Mouse (Mus musculus) forebrain, embryonic 15.5 days (tissue): ENCODE data around the gene Raly. TPM values are rescaled to one million over a fixed set of nuclear protein-coding genes. Genes with fewer than 3 reads are reported as not detected.

Experiments used
- ATAC-seq: fragments of 200-750 bp; cut with Nextera tagmentation; replicated peaks from 2 replicates; pipeline ENCODE4 v1.8.0; 2017; ENCODE audit warnings: mild to moderate bottlenecking, moderate TSS enrichment, moderate library complexity
- H3K27ac ChIP-seq: fragments of 300-500 bp; sonication (generic); replicated peaks from 2 replicates; pipeline ENCODE4 v1.5.1; 2015; ENCODE audit warnings: mild to moderate bottlenecking, inconsistent platforms
- H3K27me3 ChIP-seq: fragments of 300-500 bp; sonication (generic); 2 replicates; pipeline ENCODE4 v1.6.1; 2015; ENCODE audit warnings: inconsistent platforms
- H3K36me3 ChIP-seq: fragments of 300-500 bp; sonication (generic); 2 replicates; pipeline ENCODE4 v1.6.1; 2015; ENCODE audit warnings: mild to moderate bottlenecking, inconsistent platforms
- H3K4me1 ChIP-seq: fragments of 300-500 bp; sonication (generic); 2 replicates; pipeline ENCODE4 v1.6.1; 2015; ENCODE audit warnings: inconsistent platforms
- H3K4me2 ChIP-seq: fragments of 300-500 bp; sonication (generic); replicated peaks from 2 replicates; pipeline ENCODE4 v1.6.1; 2015; ENCODE audit warnings: mild to moderate bottlenecking, inconsistent platforms
- H3K4me3 ChIP-seq: fragments of 300-500 bp; sonication (generic); 2 replicates; pipeline ENCODE4 v1.5.1; 2015; ENCODE audit warnings: mild to moderate bottlenecking, inconsistent platforms
- H3K9ac ChIP-seq: fragments of 300-500 bp; sonication (generic); replicated peaks from 2 replicates; pipeline ENCODE4 v1.6.1; 2015; ENCODE audit warnings: mild to moderate bottlenecking, inconsistent platforms
- H3K9me3 ChIP-seq: fragments of 300-500 bp; sonication (generic); 2 replicates; pipeline ENCODE4 v1.6.1; 2016; ENCODE audit warnings: inconsistent platforms
- WGBS: fragments of 180-500 bp; shearing (Covaris S2); methylation state at CpG from one replicate; pipeline ENCODE4 v1.1.7; 2015; ENCODE audit warnings: mixed read lengths; 5-methylcytosine and 5-hydroxymethylcytosine counted together
- polyA plus RNA-seq: library from polyadenylated mRNA; unstranded; fragments of >200 nt; fragmentation: Nextera tagmentation; extraction: Ambion mirVana; gene quantifications from 2 replicates; pipeline ENCODE4 v1.2.1, GENCODE M21; 2015

Gene Raly
- polyA plus RNA-seq, 1 experiment from 2014 or later = 38.2 TPM

GRCm38 (mm10) chr2:154915922-154916541 lies 125.1 kb downstream of the Raly start:
- Histone ChIP-seq H3K4me2 (no peak overlapping the region), H3K4me1 (no peaks in the 10 kb centered on the region), H3K4me3 (no peak overlapping the region)

GRCm38 (mm10) chr2:154916547-154916946 lies 125.7 kb downstream of the Raly start:
- Histone ChIP-seq H3K36me3 (no peaks in the 10 kb centered on the region), H3K4me1 (no peaks in the 10 kb centered on the region), H3K27me3 (no peaks in the 10 kb centered on the region), H3K4me3 (no peak overlapping the region), H3K9ac (no peak overlapping the region), H3K9me3 (no peaks in the 10 kb centered on the region), H3K27ac (no peak overlapping the region), H3K4me2 (no peak overlapping the region)
- no peak for ATAC-seq
- 17% methylated on average over 2 of the region's 2 CpGs for WGBS

More at GRCm38 (mm10) chr2:154915922-154916541, 125.1 kb downstream of the Raly start:
- Histone ChIP-seq H3K36me3 (no peaks in the 10 kb centered on the region), H3K27me3 (no peaks in the 10 kb centered on the region), H3K9ac (no peak overlapping the region), H3K9me3 (no peaks in the 10 kb centered on the region), H3K27ac (no peak overlapping the region)
- no peak for ATAC-seq
- WGBS = 86% methylated on average over 12 of the region's 12 CpGs

Other genes with a start within 250 kb of the Raly start
- gene 1700003F12Rik, start 244.0 kb upstream of the Raly start, polyA plus RNA-seq = 1.9 and 2.6 TPM in 2 replicates
- 0.59 and 0.88 TPM in 2 replicates for gene Actl10, start 239.3 kb upstream of the Raly start, polyA plus RNA-seq
- 22.2 and 27.8 TPM in 2 replicates for gene Necab3, start 232.2 kb upstream of the Raly start, polyA plus RNA-seq
- gene E2f1, start 221.2 kb upstream of the Raly start, polyA plus RNA-seq = 14.1 and 15.8 TPM in 2 replicates
- 13.4 and 14.1 TPM in 2 replicates for gene Pxmp4, start 187.4 kb upstream of the Raly start, polyA plus RNA-seq
- 2.7 and 3.6 TPM in 2 replicates for gene Zfp341, start 177.8 kb upstream of the Raly start, polyA plus RNA-seq
- gene 4930519P11Rik, start 177.7 kb upstream of the Raly start, polyA plus RNA-seq = 0.45 and 0.89 TPM in 2 replicates
- 23.9 and 25.0 TPM in 2 replicates for gene Chmp4b, start 139.4 kb upstream of the Raly start, polyA plus RNA-seq
- gene Gm14214, start 21.1 kb upstream of the Raly start, polyA plus RNA-seq = not detected in 2 replicates
- 0.50 and 0.55 TPM in 2 replicates for gene a, start 306 bp downstream of the Raly start, polyA plus RNA-seq
- gene Eif2s2, start 101.8 kb downstream of the Raly start, polyA plus RNA-seq = 69.1 and 70.9 TPM in 2 replicates
- gene Gm14226, start 227.2 kb downstream of the Raly start, polyA plus RNA-seq = 0.13 and 0.18 TPM in 2 replicates